Mouse (Mus musculus): ENCODE data around the gene Omg. TPM values are rescaled to one million over a fixed set of nuclear protein-coding genes. Genes with fewer than 3 reads are reported as not detected.

Omg gene
- polyA plus RNA-seq, 1 experiment from 2014 or later: not detected

GRCm38 (mm10) chr11:79515331-79515730, 11.4 kb upstream of the Omg start:
- H3K36me3 ChIP-seq: peaks cover 10% of the 10 kb centered on the region
- H3K4me2 ChIP-seq: no peak overlapping the region
- WGBS (ENCODE audit: insufficient replicate concordance): 80% methylated on average over 6 of the region's 6 CpGs
- no peak for DNase-seq
- peaks cover 14% of the 10 kb centered on the region for H3K4me1 ChIP-seq (replicated peaks)
- no peak for ATAC-seq (ENCODE audit: low read depth)
- H3K9me3 ChIP-seq (replicated peaks): no peaks in the 10 kb centered on the region
- H3K9ac ChIP-seq: no peak overlapping the region
- H3K27ac ChIP-seq: no peak overlapping the region
- H3K27me3 ChIP-seq: no peaks in the 10 kb centered on the region
- no peak overlapping the region for H3K4me3 ChIP-seq (replicated peaks)

GRCm38 (mm10) chr11:79511970-79512369, 8.1 kb upstream of the Omg start:
- Histone ChIP-seq H3K4me3 (replicated peaks) (no peak overlapping the region), H3K27ac (no peak overlapping the region), H3K9me3 (replicated peaks) (no peaks in the 10 kb centered on the region), H3K9ac (no peak overlapping the region), H3K4me2 (no peak overlapping the region), H3K36me3 (peaks cover 10% of the 10 kb centered on the region), H3K4me1 (replicated peaks) (peaks cover 4% of the 10 kb centered on the region; the same call in 1 of the 2 replicates), H3K27me3 (no peaks in the 10 kb centered on the region)
- DNase-seq: no peak
- ATAC-seq (ENCODE audit: low read depth): no peak
- WGBS (ENCODE audit: insufficient replicate concordance): 77% methylated on average over 3 of the region's 3 CpGs

- Histone ChIP-seq H3K9ac (no peak overlapping the region), H3K4me3 (replicated peaks) (no peak overlapping the region), H3K4me1 (replicated peaks) (0 out of 2 replicates have a peak, but pooled peaks cover 4% of the 10 kb centered on the region), H3K4me2 (no peak overlapping the region), H3K9me3 (replicated peaks) (no peaks in the 10 kb centered on the region), H3K36me3 (no peaks in the 10 kb centered on the region), H3K27me3 (no peaks in the 10 kb centered on the region), H3K27ac (no peak overlapping the region)
- no peak for DNase-seq
- WGBS (ENCODE audit: insufficient replicate concordance): 77% methylated on average over 7 of the region's 7 CpGs
- no peak for ATAC-seq (ENCODE audit: low read depth)
These were observed 622 bp upstream of the Omg start for GRCm38 (mm10) chr11:79504506-79504905.

GRCm38 (mm10) chr11:79502917-79503316, 967 bp downstream of the Omg start:
- 65% methylated on average over 2 of the region's 2 CpGs for WGBS (ENCODE audit: insufficient replicate concordance)
- DNase-seq (no peak), ATAC-seq (ENCODE audit: low read depth) (no peak)
- Histone ChIP-seq H3K4me1 (replicated peaks) (0 out of 2 replicates have a peak, but pooled peaks cover 4% of the 10 kb centered on the region), H3K27me3 (no peaks in the 10 kb centered on the region), H3K36me3 (no peaks in the 10 kb centered on the region), H3K4me3 (replicated peaks) (no peak overlapping the region), H3K4me2 (no peak overlapping the region), H3K27ac (no peak overlapping the region), H3K9ac (no peak overlapping the region), H3K9me3 (replicated peaks) (no peaks in the 10 kb centered on the region)

GRCm38 (mm10) chr11:79494976-79495800, 8.7 kb downstream of the Omg start:
- Histone ChIP-seq H3K27ac (no peak overlapping the region), H3K4me1 (replicated peaks) (no peaks in the 10 kb centered on the region), H3K9ac (no peak overlapping the region), H3K4me2 (no peak overlapping the region), H3K4me3 (replicated peaks) (no peak overlapping the region), H3K9me3 (replicated peaks) (no peaks in the 10 kb centered on the region), H3K27me3 (no peaks in the 10 kb centered on the region), H3K36me3 (peaks cover 5% of the 10 kb centered on the region; the same call in 1 of the 2 replicates)
- WGBS (ENCODE audit: insufficient replicate concordance): 75% methylated on average over 10 of the region's 10 CpGs
- ATAC-seq (ENCODE audit: low read depth) (no peak), DNase-seq (no peak)

GRCm38 (mm10) chr11:79484721-79485120, 19.2 kb downstream of the Omg start:
- Histone ChIP-seq H3K9ac (no peak overlapping the region), H3K4me2 (no peak overlapping the region), H3K27ac (no peak overlapping the region), H3K4me1 (replicated peaks) (peaks cover 8% of the 10 kb centered on the region), H3K9me3 (replicated peaks) (no peaks in the 10 kb centered on the region), H3K4me3 (replicated peaks) (no peak overlapping the region), H3K36me3 (no peaks in the 10 kb centered on the region), H3K27me3 (no peaks in the 10 kb centered on the region)
- ATAC-seq (ENCODE audit: low read depth) (no peak), DNase-seq (no peak)

- H3K27ac ChIP-seq: no peak overlapping the region
These were observed 19.9 kb downstream of the Omg start for GRCm38 (mm10) chr11:79483876-79484528.

GRCm38 (mm10) chr11:79483392-79483791, 20.5 kb downstream of the Omg start:
- H3K27me3 ChIP-seq: no peaks in the 10 kb centered on the region
- no peaks in the 10 kb centered on the region for H3K9me3 ChIP-seq (replicated peaks)
- WGBS (ENCODE audit: insufficient replicate concordance): 81% methylated on average over 6 of the region's 6 CpGs
- ATAC-seq (ENCODE audit: low read depth) (no peak), DNase-seq (no peak)
- H3K27ac ChIP-seq: no peak overlapping the region
- H3K36me3 ChIP-seq: no peaks in the 10 kb centered on the region
- H3K9ac ChIP-seq: no peak overlapping the region
- no peak overlapping the region for H3K4me2 ChIP-seq
- H3K4me3 ChIP-seq (replicated peaks): no peak overlapping the region
- peaks cover 4% of the 10 kb centered on the region for H3K4me1 ChIP-seq (replicated peaks)

More at GRCm38 (mm10) chr11:79483876-79484528, 19.9 kb downstream of the Omg start:
- no peak overlapping the region for H3K9ac ChIP-seq
- no peaks in the 10 kb centered on the region for H3K9me3 ChIP-seq (replicated peaks)
- H3K36me3 ChIP-seq: no peaks in the 10 kb centered on the region
- ATAC-seq (ENCODE audit: low read depth) (no peak), DNase-seq (no peak)
- no peak overlapping the region for H3K4me2 ChIP-seq
- H3K4me3 ChIP-seq (replicated peaks): no peak overlapping the region
- H3K4me1 ChIP-seq (replicated peaks): peaks cover 8% of the 10 kb centered on the region
- H3K27me3 ChIP-seq: no peaks in the 10 kb centered on the region
- WGBS (ENCODE audit: insufficient replicate concordance): 72% methylated on average over 7 of the region's 7 CpGs

- 75% methylated on average over 1 of the region's 1 CpGs for WGBS (ENCODE audit: insufficient replicate concordance)
- no peaks in the 10 kb centered on the region for H3K4me1 ChIP-seq (replicated peaks)
- DNase-seq (no peak), ATAC-seq (ENCODE audit: low read depth) (no peak)
- no peak overlapping the region for H3K27ac ChIP-seq
- H3K9me3 ChIP-seq (replicated peaks): no peaks in the 10 kb centered on the region
- H3K9ac ChIP-seq: no peak overlapping the region
- H3K4me2 ChIP-seq: no peak overlapping the region
- H3K27me3 ChIP-seq: no peaks in the 10 kb centered on the region
- H3K4me3 ChIP-seq (replicated peaks): no peak overlapping the region
- 0 out of 2 replicates have a peak, but pooled peaks cover 3% of the 10 kb centered on the region for H3K36me3 ChIP-seq
These were observed 35.8 kb downstream of the Omg start for GRCm38 (mm10) chr11:79468097-79468496.

GRCm38 (mm10) chr11:79460756-79461450, 43.0 kb downstream of the Omg start:
- Histone ChIP-seq H3K36me3 (peaks cover 4% of the 10 kb centered on the region), H3K27me3 (no peaks in the 10 kb centered on the region), H3K9me3 (replicated peaks) (no peaks in the 10 kb centered on the region), H3K4me3 (replicated peaks) (no peak overlapping the region), H3K9ac (no peak overlapping the region), H3K4me2 (no peak overlapping the region), H3K4me1 (replicated peaks) (no peaks in the 10 kb centered on the region), H3K27ac (no peak overlapping the region)
- DNase-seq (no peak), ATAC-seq (ENCODE audit: low read depth) (no peak)
- 79% methylated on average over 3 of the region's 3 CpGs for WGBS (ENCODE audit: insufficient replicate concordance)

- ATAC-seq (ENCODE audit: low read depth): no peak
- H3K36me3 ChIP-seq: peaks cover 4% of the 10 kb centered on the region
These were observed 44.0 kb downstream of the Omg start for GRCm38 (mm10) chr11:79459846-79460245.

More at GRCm38 (mm10) chr11:79459846-79460245, 44.0 kb downstream of the Omg start:
- no peak overlapping the region for H3K27ac ChIP-seq
- 77% methylated on average over 4 of the region's 4 CpGs for WGBS (ENCODE audit: insufficient replicate concordance)
- H3K4me2 ChIP-seq: no peak overlapping the region
- H3K27me3 ChIP-seq: no peaks in the 10 kb centered on the region
- no peaks in the 10 kb centered on the region for H3K4me1 ChIP-seq (replicated peaks)
- H3K9me3 ChIP-seq (replicated peaks): no peaks in the 10 kb centered on the region
- H3K4me3 ChIP-seq (replicated peaks): no peak overlapping the region
- no peak for DNase-seq
- no peak overlapping the region for H3K9ac ChIP-seq

Measured in liver, embryonic 13.5 days (tissue).